Mouse (Mus musculus) spleen, adult 2 months (tissue): ENCODE measurements around the gene Ubac2. TPM values are rescaled to one million over a fixed set of nuclear protein-coding genes. Genes with fewer than 3 reads are reported as not detected.

ENCODE experiments used
- DNase-seq, 2 experiments: peaks; one replicate each; pipeline versions ENCODE4 v3.0.0 to v3.0.0-alpha.2; 2012 to 2021; ENCODE audit warnings: low spot score in 2 of 2, low read depth in 1 of 2
- H3K27ac ChIP-seq: fragments of 200-500 bp; 2 replicates; pipeline ENCODE4 v1.5.1; 2012; ENCODE audit warnings: low read length, inconsistent platforms; ENCODE audit not compliant: insufficient read depth
- H3K27me3 ChIP-seq: fragments of 200-500 bp; 2 replicates; pipeline ENCODE4 v1.6.1; 2012; ENCODE audit warnings: mild to moderate bottlenecking, moderate library complexity, low read length, inconsistent platforms; ENCODE audit not compliant: control insufficient read depth, insufficient read depth
- H3K36me3 ChIP-seq: fragments of 200-500 bp; 2 replicates; pipeline ENCODE4 v1.6.1; 2012; ENCODE audit warnings: mild to moderate bottlenecking, low read length, inconsistent platforms; ENCODE audit not compliant: control insufficient read depth, insufficient read depth
- H3K4me1 ChIP-seq: fragments of 200-500 bp; 2 replicates; pipeline ENCODE4 v1.6.1; 2011; ENCODE audit warnings: inconsistent platforms; ENCODE audit not compliant: control insufficient read depth, insufficient read depth, insufficient read length
- H3K4me3 ChIP-seq: fragments of 200-500 bp; 2 replicates; pipeline ENCODE4 v1.5.1; 2011; ENCODE audit warnings: mild to moderate bottlenecking, inconsistent platforms; ENCODE audit not compliant: insufficient read depth, insufficient read length; ENCODE audit errors: extremely low read depth
- CTCF ChIP-seq: fragments of 200-500 bp; IDR thresholded peaks from 2 replicates; pipeline ENCODE4 v1.5.1; 2011; ENCODE audit warnings: mild to moderate bottlenecking, inconsistent platforms; ENCODE audit not compliant: insufficient read depth, insufficient read length, insufficient replicate concordance; ENCODE audit errors: extremely low read depth
- POLR2A ChIP-seq: fragments of 200-500 bp; IDR thresholded peaks from 2 replicates; pipeline ENCODE4 v1.6.1; 2011; ENCODE audit warnings: low read depth, low read length, inconsistent platforms
- WGBS: fragments of 180-500 bp; shearing (Covaris S2); methylation state at CpG from one replicate; pipeline ENCODE4 v1.1.7; 2018; 5-methylcytosine and 5-hydroxymethylcytosine counted together
- polyA plus RNA-seq: library from polyadenylated mRNA; depleted of rRNA; stranded (reverse); fragments of >200 nt; gene quantifications from 2 replicates; pipeline ENCODE4 v1.2.3, GENCODE M21; 2012

The Ubac2 gene
- polyA plus RNA-seq, 1 experiment: 45.3 TPM

GRCm38 (mm10) chr14:121952046-121952400 lies 73.6 kb downstream of the Ubac2 start:
- TF ChIP-seq POLR2A (no peak), CTCF (no peak)
- Histone ChIP-seq H3K27me3 (no peaks in the 10 kb centered on the region), H3K36me3 (peaks cover 18% of the 10 kb centered on the region), H3K4me1 (peaks cover 42% of the 10 kb centered on the region), H3K27ac (peak overlapping the region; percentile 63; the same call in 1 of the 2 replicates), H3K4me3 (no peak overlapping the region)
- DNase-seq: peak in 1 of 2 experiments; percentile 1
- WGBS: 89% methylated on average over 5 of the region's 5 CpGs

DNA sequence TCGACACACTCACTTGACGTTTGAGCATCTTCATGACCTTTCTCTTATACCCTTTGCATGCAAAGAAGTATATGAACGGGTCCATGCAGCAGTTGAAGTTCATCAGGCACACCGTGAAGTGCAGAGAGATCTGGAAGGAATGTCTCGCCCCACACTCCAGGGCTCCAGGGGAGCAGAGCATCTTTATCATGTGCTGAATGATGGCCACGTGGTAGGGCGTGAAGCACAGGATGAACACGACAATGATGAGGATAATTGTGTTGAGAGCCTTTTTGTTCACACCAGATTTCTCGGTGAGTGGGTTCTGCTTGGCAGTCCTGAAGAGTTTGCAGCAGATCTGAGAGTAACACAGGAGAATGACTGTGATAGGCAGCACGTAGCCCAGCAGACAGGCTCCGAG lies 75.7 kb downstream of the Ubac2 start:
- 90% methylated on average over 11 of the region's 11 CpGs for WGBS
- TF ChIP-seq CTCF (no peak), POLR2A (no peak)
- Histone ChIP-seq H3K27ac (peak overlapping the region; percentile 79), H3K4me1 (peaks cover 50% of the 10 kb centered on the region), H3K27me3 (no peaks in the 10 kb centered on the region), H3K36me3 (peaks cover 20% of the 10 kb centered on the region), H3K4me3 (no peak overlapping the region)
- no peak for DNase-seq

DNA sequence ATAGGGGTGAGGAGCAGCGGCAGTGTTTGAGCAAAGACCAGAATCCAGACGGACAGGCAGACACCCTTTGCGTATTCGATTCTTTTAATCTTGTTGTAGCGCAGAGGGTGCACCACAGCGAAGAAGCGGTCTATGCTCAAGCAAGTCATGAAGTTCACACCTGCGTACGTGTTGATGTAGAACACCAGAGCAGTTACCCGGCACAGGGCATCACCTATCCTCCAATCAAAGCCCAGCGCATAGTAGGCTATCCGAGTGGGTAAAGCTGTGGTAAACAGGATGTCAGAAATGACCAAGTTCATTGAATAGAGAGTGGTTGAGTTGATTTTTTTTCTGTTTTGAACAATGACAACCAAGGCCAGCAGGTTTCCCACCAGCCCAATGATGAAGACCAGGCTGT lies 76.2 kb downstream of the Ubac2 start:
- no peak for DNase-seq
- WGBS: 80% methylated on average over 12 of the region's 12 CpGs
- peaks cover 47% of the 10 kb centered on the region for H3K4me1 ChIP-seq

GRCm38 (mm10) chr14:121955176-121955795 lies 76.9 kb downstream of the Ubac2 start:
- Histone ChIP-seq H3K27ac (peak overlapping the region; percentile 89), H3K4me3 (no peak overlapping the region), H3K27me3 (no peaks in the 10 kb centered on the region), H3K36me3 (peaks cover 21% of the 10 kb centered on the region), H3K4me1 (peaks cover 41% of the 10 kb centered on the region)
- WGBS: 12% methylated on average over 5 of the region's 5 CpGs
- no peak for TF ChIP-seq POLR2A
- TF ChIP-seq CTCF: no peak
- DNase-seq: no peak

More for the DNA sequence above, 76.2 kb downstream of the Ubac2 start:
- Histone ChIP-seq H3K27ac (peak overlapping the region; percentile 79), H3K36me3 (peaks cover 20% of the 10 kb centered on the region), H3K4me3 (no peak overlapping the region), H3K27me3 (no peaks in the 10 kb centered on the region)
- no peak for TF ChIP-seq CTCF
- no peak for TF ChIP-seq POLR2A

DNA sequence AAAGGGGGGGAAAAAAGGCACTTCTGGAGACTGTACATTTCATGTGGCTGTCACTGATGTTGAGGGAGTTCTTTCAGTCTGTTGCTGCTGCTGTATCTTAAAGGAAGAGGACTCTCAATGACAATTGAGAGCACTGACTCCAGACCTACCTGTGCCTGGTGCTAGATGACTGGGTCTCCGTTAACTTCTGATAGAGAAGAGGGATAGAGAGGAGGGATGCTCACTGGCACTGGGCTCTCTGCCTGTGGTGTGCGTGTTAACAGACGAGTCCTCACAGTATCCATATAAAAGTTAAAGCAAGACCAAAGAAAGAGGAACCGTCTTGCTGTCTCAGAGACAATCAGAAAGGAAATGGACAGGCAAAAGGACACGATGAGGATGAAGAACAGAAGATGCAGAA lies 77.9 kb downstream of the Ubac2 start:
- Histone ChIP-seq H3K4me1 (peaks cover 43% of the 10 kb centered on the region), H3K4me3 (no peak overlapping the region), H3K27ac (peak overlapping the region; percentile 65), H3K36me3 (peaks cover 24% of the 10 kb centered on the region), H3K27me3 (no peaks in the 10 kb centered on the region)
- WGBS: 56% methylated on average over 5 of the region's 5 CpGs
- no peak for DNase-seq
- no peak for TF ChIP-seq POLR2A
- TF ChIP-seq CTCF: no peak

DNA sequence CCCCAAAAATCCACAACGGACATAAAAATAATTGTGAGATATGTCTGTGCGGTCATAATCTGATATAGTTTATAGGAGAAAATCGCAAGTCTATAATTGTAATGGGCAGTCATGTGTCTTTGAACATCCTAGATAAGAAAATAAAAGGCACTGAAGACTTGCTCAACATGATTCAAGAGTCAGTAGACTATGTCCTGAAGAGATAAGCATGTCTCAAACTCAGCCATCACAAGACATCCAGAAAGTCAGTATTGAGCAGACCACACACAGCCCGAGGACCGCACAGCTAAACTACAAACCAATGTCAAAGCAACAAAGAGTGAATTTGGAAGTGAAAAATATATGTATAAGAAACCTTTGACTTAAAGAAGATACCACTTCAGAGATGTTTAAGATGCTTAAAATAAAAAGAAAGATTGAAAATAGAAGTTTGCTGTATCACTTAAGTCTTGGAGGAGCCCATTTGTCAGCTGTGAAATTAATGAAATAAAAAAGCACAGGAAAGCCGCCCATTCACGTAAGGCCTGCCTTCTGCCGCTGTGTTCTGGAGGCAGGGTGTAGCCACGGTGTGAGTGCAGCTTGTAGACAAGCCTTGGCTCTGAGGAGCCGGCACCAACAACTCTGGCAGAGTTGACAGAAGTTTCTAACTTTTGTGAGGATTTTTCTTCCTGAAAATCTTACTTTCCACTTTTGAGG lies 78.9 kb downstream of the Ubac2 start:
- Histone ChIP-seq H3K27ac (peak overlapping the region; percentile 40; the same call in 1 of the 2 replicates), H3K4me3 (no peak overlapping the region), H3K27me3 (no peaks in the 10 kb centered on the region), H3K4me1 (peaks cover 48% of the 10 kb centered on the region), H3K36me3 (peaks cover 22% of the 10 kb centered on the region)
- TF ChIP-seq POLR2A: no peak
- no peak for TF ChIP-seq CTCF
- no peak for DNase-seq
- WGBS: 85% methylated on average over 10 of the region's 10 CpGs
